Mouse (Mus musculus) right cerebral cortex, postnatal 36 days (tissue): ENCODE measurements around the gene Sod1.
"Not testable (repeated sequence)": the region's sequence is repeated elsewhere in the genome, so short reads cannot be mapped to it uniquely, and the experiment has no call there.

ENCODE experiments used
- DNase-seq, 2 experiments: peaks; one replicate each; pipeline ENCODE4 v3.0.0; 2022; ENCODE audit warnings: low spot score in 2 of 2, mixed read lengths in 1 of 2

Gene Sod1

DNA sequence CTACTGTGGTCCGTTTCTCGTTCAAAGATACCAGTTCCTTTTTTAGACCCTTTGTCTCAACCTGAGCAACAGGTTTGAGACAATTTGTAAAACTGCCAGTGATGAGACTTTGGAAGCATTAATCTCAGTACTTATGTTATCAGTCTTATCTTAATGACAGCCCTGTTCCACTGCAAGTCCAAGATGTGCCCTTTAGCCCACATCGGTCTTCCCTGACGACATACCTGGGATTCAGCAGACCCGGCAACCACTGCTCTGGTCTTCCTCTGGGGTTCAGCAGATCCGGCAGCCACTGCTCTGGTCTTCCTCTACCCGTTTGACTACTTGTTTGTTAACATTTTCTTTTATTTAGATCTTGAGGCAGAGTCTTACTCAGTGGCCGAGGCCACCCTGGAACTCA lies 8.8 kb upstream of the Sod1 start:
- DNase-seq: no peak

DNA sequence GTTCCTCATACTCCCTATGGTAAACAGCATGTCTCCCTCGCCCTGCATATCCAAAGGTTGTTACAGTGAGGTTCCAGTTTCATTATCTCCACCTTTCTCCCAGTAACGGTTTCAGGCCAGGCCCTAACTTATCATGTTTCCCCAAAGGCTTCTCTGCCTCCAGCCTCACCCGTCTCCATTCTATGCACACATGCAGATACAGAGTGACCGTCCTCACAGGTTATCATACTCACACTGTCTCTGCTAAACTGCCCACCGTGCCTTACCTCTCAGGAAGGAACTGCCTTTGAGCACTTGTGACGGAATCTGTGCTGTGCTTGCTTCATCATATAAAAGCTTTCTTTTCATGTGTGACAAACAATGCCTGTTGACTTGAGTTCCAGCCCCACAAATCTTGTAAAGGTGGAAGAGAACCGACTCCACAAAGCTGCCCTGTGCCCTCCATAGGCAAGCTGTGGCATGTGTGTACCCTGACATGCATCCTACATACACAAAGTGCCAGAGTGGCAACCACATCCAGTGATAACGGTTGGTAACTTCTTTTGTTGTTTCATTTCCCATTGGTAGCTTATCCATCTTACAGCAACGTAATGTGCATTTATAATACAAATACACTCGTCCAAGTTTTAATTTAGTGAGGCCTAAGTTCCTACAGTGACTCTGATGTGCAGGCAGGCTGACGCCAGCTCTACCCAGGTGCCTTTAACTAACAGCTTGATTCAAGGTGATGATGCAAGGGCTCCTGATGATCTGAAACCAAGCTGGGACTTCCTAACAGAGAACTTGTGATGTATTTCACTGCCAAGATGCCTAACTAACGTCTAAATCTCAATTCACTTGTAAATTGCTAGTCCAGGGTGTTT lies 6.8 kb upstream of the Sod1 start:
- no peak for DNase-seq

GRCm38 (mm10) chr16:90214731-90215565 lies 5.6 kb upstream of the Sod1 start:
- no peak for DNase-seq

DNA sequence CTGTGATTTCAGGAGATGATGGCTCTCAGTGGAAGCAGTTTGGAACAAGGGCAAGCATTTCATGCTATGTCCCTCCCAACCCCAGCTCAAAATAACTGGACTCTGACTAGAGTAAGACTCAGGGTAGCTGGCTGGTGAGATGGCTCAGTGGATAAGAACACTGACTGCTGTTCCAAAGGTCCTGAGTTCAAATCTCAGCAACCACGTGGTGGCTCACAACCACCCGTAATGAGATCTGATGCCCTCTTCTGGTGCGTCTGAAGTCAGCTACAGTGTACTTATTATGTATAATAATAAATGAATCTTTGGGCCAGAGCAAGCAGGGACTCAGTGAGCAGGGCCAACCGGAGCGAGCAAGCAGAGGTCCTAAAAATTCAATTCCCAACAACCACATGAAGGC lies 4.7 kb upstream of the Sod1 start:
- DNase-seq: not testable (repeated sequence)

DNA sequence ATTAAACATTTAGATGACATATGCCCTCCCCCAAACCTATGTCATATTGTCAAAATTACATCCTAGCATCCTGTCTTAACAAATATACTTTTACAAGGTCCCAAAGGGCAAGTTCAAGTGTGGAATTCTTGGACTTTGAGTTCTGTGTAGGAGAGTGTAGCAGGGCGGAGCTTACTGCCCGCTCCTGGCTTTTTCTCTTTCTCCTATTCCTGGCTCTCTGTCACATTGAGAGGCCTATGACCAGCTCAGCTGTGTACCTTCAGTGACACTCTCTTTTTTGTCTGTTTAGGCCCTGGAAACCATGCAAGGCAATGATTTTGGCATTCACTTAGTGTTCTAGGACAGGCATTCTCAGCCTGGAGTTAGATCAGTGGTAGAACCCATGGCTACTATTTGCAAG lies 4.1 kb upstream of the Sod1 start:
- no peak for DNase-seq

- no peak for DNase-seq
Observed at GRCm38 (mm10) chr16:90217356-90217755, 3.2 kb upstream of the Sod1 start.

GRCm38 (mm10) chr16:90217926-90218325 lies 2.6 kb upstream of the Sod1 start:
- no peak for DNase-seq

DNA sequence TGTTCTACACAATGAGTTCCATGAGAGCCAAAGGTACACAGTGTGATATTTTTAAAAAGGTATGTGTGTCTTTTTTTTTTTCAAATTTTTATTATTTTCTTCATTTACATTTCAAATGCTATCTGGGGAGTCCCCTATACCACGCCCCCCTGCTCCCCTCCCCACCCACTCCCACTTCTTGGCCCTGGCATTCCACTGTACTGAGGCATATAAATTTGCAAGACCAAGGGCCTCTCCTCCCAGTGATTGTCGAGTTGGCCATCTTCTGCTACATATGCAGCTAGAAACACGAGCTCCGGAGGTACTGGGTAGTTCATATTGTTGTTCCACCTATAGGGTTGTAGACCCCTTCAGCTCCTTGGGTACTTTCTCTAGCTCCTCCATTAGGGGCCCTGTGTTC lies 1.1 kb upstream of the Sod1 start:
- DNase-seq: not testable (repeated sequence)

- peak in 1 of 2 experiments; percentile 29 for DNase-seq
Observed at GRCm38 (mm10) chr16:90220892-90221431, 408 bp downstream of the Sod1 start.

GRCm38 (mm10) chr16:90221441-90222070 lies 1.0 kb downstream of the Sod1 start:
- no peak for DNase-seq

DNA sequence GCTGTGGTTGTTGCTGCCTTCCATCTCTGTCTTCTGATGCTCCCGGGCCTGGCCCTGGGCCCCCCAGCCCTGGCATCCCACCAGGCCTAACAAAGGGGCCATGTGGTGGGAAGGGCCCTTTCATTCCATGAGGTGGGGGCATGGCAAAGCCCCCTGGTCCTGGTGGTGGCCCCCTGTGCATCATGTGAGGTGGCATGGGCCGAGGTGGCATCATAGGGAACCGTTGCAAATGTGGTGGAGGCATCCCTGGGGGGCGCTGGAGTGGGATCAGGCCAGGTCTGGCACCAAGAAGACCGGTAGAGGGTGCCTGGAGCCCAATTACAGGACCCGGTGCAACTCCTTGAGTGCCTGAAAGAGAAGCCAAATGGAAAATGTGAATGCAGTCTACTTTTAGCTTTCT lies 9.3 kb downstream of the Sod1 start:
- no peak for DNase-seq

GRCm38 (mm10) chr16:90231302-90231701 lies 10.7 kb downstream of the Sod1 start:
- DNase-seq: no peak

GRCm38 (mm10) chr16:90233702-90234101 lies 13.1 kb downstream of the Sod1 start:
- DNase-seq: no peak

DNA sequence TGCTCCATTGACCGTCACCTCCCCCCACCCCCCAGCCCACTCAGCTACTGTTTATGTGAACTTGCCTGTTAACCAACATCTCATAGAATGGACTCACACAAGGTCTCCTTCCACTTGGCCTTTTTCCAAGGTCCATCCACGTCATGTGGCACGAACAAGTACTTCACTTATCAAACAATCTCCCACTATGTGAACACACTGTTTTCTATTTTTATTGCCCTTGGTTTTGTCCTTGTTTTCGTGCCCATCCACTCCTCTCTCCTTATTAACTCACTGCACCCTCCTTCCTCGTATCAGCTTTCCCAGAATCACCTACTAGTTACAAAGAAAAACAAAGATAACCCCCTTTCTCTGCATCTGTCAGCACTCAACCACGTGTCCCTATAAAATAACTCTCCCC lies 14.1 kb downstream of the Sod1 start:
- DNase-seq: no peak

- no peak for DNase-seq
Observed at GRCm38 (mm10) chr16:90235188-90235587, 14.6 kb downstream of the Sod1 start.

DNA sequence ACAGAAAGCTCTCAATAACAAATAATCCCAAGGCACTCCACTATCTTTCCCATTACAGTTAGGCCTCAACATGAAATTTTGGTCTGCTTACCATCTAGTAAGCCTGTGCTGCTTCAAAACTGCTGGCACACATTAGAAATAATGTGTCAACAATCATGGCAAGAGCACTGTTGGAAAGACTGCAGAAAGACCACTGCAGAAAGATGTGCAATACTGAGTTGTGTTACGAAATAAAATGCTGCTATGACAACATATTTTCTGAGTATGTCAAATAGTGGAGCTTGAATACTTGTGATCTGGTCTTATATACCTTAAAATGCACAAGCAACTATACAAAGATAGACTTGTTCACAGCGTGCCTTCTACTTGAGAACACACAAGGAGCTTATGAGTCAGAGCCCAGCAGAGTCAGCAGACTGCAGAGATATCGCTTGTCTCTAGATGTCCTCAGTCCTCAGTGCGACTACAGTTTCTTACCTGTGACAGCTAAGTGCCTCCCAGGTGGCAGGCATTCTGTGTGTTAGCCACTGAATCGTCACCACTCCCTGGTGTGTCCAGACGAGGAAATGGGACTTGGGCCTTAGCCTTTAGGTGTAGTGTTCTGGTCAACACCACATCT lies 18.7 kb downstream of the Sod1 start:
- no peak for DNase-seq

GRCm38 (mm10) chr16:90241875-90242274 lies 21.3 kb downstream of the Sod1 start:
- DNase-seq: no peak

GRCm38 (mm10) chr16:90242426-90243304 lies 22.1 kb downstream of the Sod1 start:
- no peak for DNase-seq

GRCm38 (mm10) chr16:90250099-90250498 lies 29.5 kb downstream of the Sod1 start:
- no peak for DNase-seq

DNA sequence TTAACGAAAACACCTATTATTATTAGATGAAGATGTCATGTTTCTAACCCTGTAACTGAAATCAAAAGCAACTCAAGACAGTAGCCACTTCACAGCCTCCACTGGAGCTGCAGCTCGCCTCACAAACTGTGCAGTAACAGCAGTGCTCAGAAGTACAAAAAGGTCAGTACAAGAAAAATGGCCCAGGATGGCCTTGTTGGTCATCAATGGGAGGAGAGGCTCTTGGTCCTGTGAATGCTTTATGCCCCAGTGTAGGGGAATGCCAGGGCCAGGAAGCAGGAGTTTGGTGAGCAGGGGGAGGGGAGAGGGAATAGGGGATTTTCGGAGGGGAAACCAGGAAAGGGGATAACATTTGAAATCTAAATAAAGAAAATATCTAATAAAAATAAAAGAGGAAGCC lies 30.7 kb downstream of the Sod1 start:
- not testable (repeated sequence) for DNase-seq

DNA sequence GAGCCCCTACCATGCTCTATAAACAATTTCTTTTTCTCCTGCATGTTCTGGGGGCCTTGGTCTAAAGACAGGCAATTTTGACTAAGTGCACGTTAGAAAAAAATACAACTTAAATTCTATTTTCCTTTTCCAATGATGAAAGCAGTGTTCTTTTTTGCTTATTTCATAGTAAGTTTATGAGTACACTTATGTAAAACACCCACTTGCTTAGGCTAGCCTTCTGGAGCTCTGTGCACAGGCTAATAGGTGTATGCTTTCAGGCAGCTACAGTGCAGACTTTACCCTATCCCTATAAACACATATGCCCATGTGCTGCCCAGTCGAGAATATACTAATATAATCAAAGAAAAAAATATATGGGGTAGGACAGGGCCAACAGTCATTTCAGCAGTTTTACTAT lies 32.0 kb downstream of the Sod1 start:
- no peak for DNase-seq
